In genomic region chr6:86382551-86382950, GRCm38 (mm10) we compare ENCODE assay signal across 24 mouse cellular contexts. TPM values are rescaled to one million over a fixed set of nuclear protein-coding genes. Genes with fewer than 3 reads are reported as not detected.
DNase-seq lines count a peak whose midpoint lies in the region; ATAC-seq and TF ChIP-seq lines count a peak whose summit lies in the region.
"Had no signal": no experiment of that assay in that cellular context is flagged by ENCODE, and none has a peak within 500 bp of the region (broad histone marks: within the 10 kb centered on the region; RNA-seq: fewer than 3 reads in every experiment).

No protein-coding gene starts in this region.

- H3K4me2 ChIP-seq in hindbrain, embryonic 12.5 days (replicated peaks), result no peak overlapping the region
- no peak overlapping the region for H3K4me2 ChIP-seq in midbrain, embryonic 11.5 days

- H3K79me2 ChIP-seq in C2C12 (ENCODE audit: control insufficient read depth, insufficient read depth), result no peaks in the 10 kb centered on the region

- DNase-seq in 3T3-L1 (ENCODE audit: low read depth, low spot score) (peak; percentile 83), NIH3T3 (ENCODE audit: low read depth) (peak; percentile 78)
- DNase-seq in cerebellum, postnatal 25 days, result no peak
- DNase-seq in midbrain, embryonic 11.5 days (ENCODE audit: low spot score, missing footprints), result no peak
- DNase-seq: adrenal gland, adult 2 months; adrenal gland, adult 8-10 months; adrenal gland, postnatal 10 days; adrenal gland, postnatal 14 days; adrenal gland, postnatal 25 days; adrenal gland, postnatal 36 days; B cell, adult 2 months; cerebellum, adult 11 months; cerebellum, adult 11-12 months; cerebellum, adult 18-20 months; cerebellum, adult 2 months; cerebellum, adult 8-10 months; cerebellum, adult 9-10 months had no signal

- H3K9me3 ChIP-seq in hindbrain, embryonic 12.5 days (replicated peaks), result no peaks in the 10 kb centered on the region
- H3K9me3 ChIP-seq in midbrain, embryonic 11.5 days (ENCODE audit: control insufficient read depth, low read length), result no peaks in the 10 kb centered on the region
- H3K9me3 ChIP-seq: G1E had no signal

- no peak overlapping the region for H3ac ChIP-seq in C2C12 (ENCODE audit: control insufficient read depth, insufficient read length, low read depth)

- TF ChIP-seq CTCF in C2C12 (IDR thresholded peaks at IDR 0.05; ENCODE audit: control insufficient read depth, insufficient read depth, insufficient read length), result no peak

- no peaks in the 10 kb centered on the region for H3K79me3 ChIP-seq in C2C12 (ENCODE audit: low read depth)

- H3K9ac ChIP-seq in hindbrain, embryonic 12.5 days, result no peak overlapping the region
- no peak overlapping the region for H3K9ac ChIP-seq in midbrain, embryonic 11.5 days (ENCODE audit: low read length)

- H3K27me3 ChIP-seq in C2C12 (ENCODE audit: control insufficient read depth, insufficient read depth, insufficient read length), result no peaks in the 10 kb centered on the region
- H3K27me3 ChIP-seq in hindbrain, embryonic 12.5 days, result no peaks in the 10 kb centered on the region
- H3K27me3 ChIP-seq in midbrain, embryonic 11.5 days (ENCODE audit: control insufficient read depth, insufficient read depth, low read length), result no peaks in the 10 kb centered on the region
- H3K27me3 ChIP-seq: CH12.LX, Patski had no signal

- no peak for ATAC-seq in hindbrain, embryonic 12.5 days (ENCODE audit: low FRiP score)
- no peak for ATAC-seq in midbrain, embryonic 11.5 days (ENCODE audit: low FRiP score)
- ATAC-seq: activated CD4-positive, CD25-positive, alpha-beta regulatory T cell, adult 4 months; CD4-positive, CD25-positive, alpha-beta regulatory T cell, adult 4 months; Patski had no signal

- no peak overlapping the region for H3K4me3 ChIP-seq in C2C12 (ENCODE audit: insufficient read depth, poor library complexity, severe bottlenecking)
- H3K4me3 ChIP-seq in hindbrain, embryonic 12.5 days, result no peak overlapping the region
- no peak overlapping the region for H3K4me3 ChIP-seq in midbrain, embryonic 11.5 days (ENCODE audit: low read depth, low read length)

- H3K36me3 ChIP-seq in C2C12 (ENCODE audit: control insufficient read depth, insufficient read depth), result peaks cover 30% of the 10 kb centered on the region
- peaks cover 47% of the 10 kb centered on the region for H3K36me3 ChIP-seq in hindbrain, embryonic 12.5 days
- H3K36me3 ChIP-seq in midbrain, embryonic 11.5 days (ENCODE audit: control insufficient read depth, insufficient read depth, low read length), result peaks cover 14% of the 10 kb centered on the region; the same call in 1 of the 2 replicates

- no peaks in the 10 kb centered on the region for H3K4me1 ChIP-seq in hindbrain, embryonic 12.5 days
- H3K4me1 ChIP-seq in midbrain, embryonic 11.5 days (ENCODE audit: control insufficient read depth, insufficient read depth, low read length), result no peaks in the 10 kb centered on the region

- no peak overlapping the region for H3K27ac ChIP-seq in hindbrain, embryonic 12.5 days
- no peak overlapping the region for H3K27ac ChIP-seq in midbrain, embryonic 11.5 days (ENCODE audit: low read depth, low read length)

TF ChIP-seq in C2C12, 6 proteins besides CTCF, POLR2A, EP300 and RAD21:
- TF ChIP-seq CEBPB (IDR thresholded peaks at IDR 0.05; ENCODE audit: low read depth) (no peak), USF1 (IDR thresholded peaks at IDR 0.05; ENCODE audit: low read depth) (no peak), MAX (IDR thresholded peaks at IDR 0.05) (no peak), FOSL1 (IDR thresholded peaks at IDR 0.05; ENCODE audit: insufficient read depth, low read length, poor library complexity, severe bottlenecking) (peak; percentile 43), MYOD1 (IDR thresholded peaks at IDR 0.05; ENCODE audit: control insufficient read depth, insufficient read length, low read depth) (peak; percentile 6), MYOG (IDR thresholded peaks at IDR 0.05; ENCODE audit: control insufficient read depth, extremely low read depth, insufficient read length) (no peak)

RNA-seq across cellular contexts. Expression of gene Snrpg, which starts 11.4 kb away (rescaled TPM):
- polyA plus RNA-seq in C2C12 (2012; fragmentation: generic; extraction: Trizol), result 354 TPM
- polyA plus RNA-seq in hindbrain, embryonic 12.5 days (2016; fragmentation: Nextera tagmentation; extraction: Ambion mirVana), result 394 and 521 TPM in 2 replicates
- 658 and 748 TPM in 2 replicates for polyA plus RNA-seq in midbrain, embryonic 11.5 days (2014; fragmentation: Nextera tagmentation; extraction: Ambion mirVana)

RNA-seq across cellular contexts. Expression of gene Pcyox1, which starts 14.4 kb away (rescaled TPM):
- 23.7 TPM for polyA plus RNA-seq in C2C12 (2012; fragmentation: generic; extraction: Trizol)
- 123 and 125 TPM in 2 replicates for polyA plus RNA-seq in hindbrain, embryonic 12.5 days (2016; fragmentation: Nextera tagmentation; extraction: Ambion mirVana)
- 107 and 119 TPM in 2 replicates for polyA plus RNA-seq in midbrain, embryonic 11.5 days (2014; fragmentation: Nextera tagmentation; extraction: Ambion mirVana)

RNA-seq across cellular contexts. Expression of gene Fam136a, which starts 17.1 kb away (rescaled TPM):
- 32.0 TPM for polyA plus RNA-seq in C2C12 (2012; fragmentation: generic; extraction: Trizol)
- 107 and 116 TPM in 2 replicates for polyA plus RNA-seq in hindbrain, embryonic 12.5 days (2016; fragmentation: Nextera tagmentation; extraction: Ambion mirVana)
- 147 and 152 TPM in 2 replicates for polyA plus RNA-seq in midbrain, embryonic 11.5 days (2014; fragmentation: Nextera tagmentation; extraction: Ambion mirVana)

RNA-seq across cellular contexts. Expression of gene Tia1, which starts 21.5 kb away (rescaled TPM):
- 12.9 TPM for polyA plus RNA-seq in C2C12 (2012; fragmentation: generic; extraction: Trizol)
- 349 and 355 TPM in 2 replicates for polyA plus RNA-seq in hindbrain, embryonic 12.5 days (2016; fragmentation: Nextera tagmentation; extraction: Ambion mirVana)
- 241 and 255 TPM in 2 replicates for polyA plus RNA-seq in midbrain, embryonic 11.5 days (2014; fragmentation: Nextera tagmentation; extraction: Ambion mirVana)

RNA-seq across cellular contexts. Expression of gene Gm44790, which starts 43.9 kb away (rescaled TPM):
- polyA plus RNA-seq in C2C12 (2012; fragmentation: generic; extraction: Trizol), result not detected
- not detected in 2 replicates for polyA plus RNA-seq in hindbrain, embryonic 12.5 days (2016; fragmentation: Nextera tagmentation; extraction: Ambion mirVana)
- not detected in 2 replicates for polyA plus RNA-seq in midbrain, embryonic 11.5 days (2014; fragmentation: Nextera tagmentation; extraction: Ambion mirVana)
- polyA plus RNA-seq: activated CD4-positive, CD25-positive, alpha-beta regulatory T cell, adult 4 months; CD4-positive, CD25-positive, alpha-beta regulatory T cell, adult 4 months had no signal

Comparison
In these comparisons a context has a peak if more than half of its experiments do, and no peak if none do; other contexts are left out.
1. DNase-seq: peak in 3T3-L1 (single experiment) and NIH3T3 (single experiment); none in cerebellum, postnatal 25 days (0 of 2) and midbrain, embryonic 11.5 days (single experiment).